Mouse (Mus musculus): Measurements from ENCODE around the gene Grid1. TPM values are rescaled to one million over a fixed set of nuclear protein-coding genes. Genes with fewer than 3 reads are reported as not detected.

The Grid1 gene
- total RNA-seq, 2 experiments from 2014 or later, result not detected

DNA sequence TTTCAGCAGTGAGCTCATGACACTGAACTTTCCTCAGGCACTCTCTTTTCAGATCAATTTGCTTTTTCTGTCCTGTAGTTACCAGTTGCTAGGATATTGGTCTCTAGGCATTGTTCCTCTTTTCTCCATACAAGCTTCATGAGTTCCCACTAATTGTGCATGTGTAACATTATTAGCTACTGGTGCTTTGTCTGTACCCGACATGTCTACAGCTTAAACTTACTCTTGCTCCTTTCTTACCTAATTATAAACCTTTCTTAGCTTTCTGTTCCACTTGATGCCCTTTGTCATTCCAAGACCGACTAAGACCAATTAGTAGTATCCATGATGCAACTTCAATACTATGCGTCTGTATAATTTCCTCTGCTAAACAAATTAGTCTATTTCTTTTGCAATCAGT lies 554.5 kb downstream of the Grid1 start:
- DNase-seq (ENCODE audit: low spot score), result no peak

- DNase-seq (ENCODE audit: low spot score), result no peak
Measured at GRCm38 (mm10) chr14:35393591-35393990, 573.7 kb downstream of the Grid1 start.

- no peak for DNase-seq (ENCODE audit: low spot score)
Measured at GRCm38 (mm10) chr14:35404249-35404908, 584.5 kb downstream of the Grid1 start.

DNA sequence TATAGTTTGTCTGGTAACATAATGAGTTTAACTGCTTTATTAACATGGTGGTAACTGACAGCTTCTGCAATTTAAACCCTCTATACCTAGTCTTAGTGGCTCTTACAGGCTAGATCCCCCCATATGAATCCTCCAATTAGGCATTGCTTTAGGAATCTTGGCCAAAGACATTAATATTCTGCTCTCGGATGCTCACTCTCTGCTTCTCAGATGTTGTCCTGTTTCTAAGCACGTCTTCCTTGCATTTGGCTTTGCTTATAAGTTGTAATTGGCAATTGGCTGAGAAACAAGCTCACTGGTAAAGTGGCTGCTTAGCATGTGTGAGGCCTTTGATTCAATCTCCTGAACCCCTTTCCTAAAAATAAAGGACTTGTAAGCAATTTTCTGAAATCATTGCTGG lies 610.4 kb downstream of the Grid1 start:
- DNase-seq (ENCODE audit: low spot score), result no peak

DNA sequence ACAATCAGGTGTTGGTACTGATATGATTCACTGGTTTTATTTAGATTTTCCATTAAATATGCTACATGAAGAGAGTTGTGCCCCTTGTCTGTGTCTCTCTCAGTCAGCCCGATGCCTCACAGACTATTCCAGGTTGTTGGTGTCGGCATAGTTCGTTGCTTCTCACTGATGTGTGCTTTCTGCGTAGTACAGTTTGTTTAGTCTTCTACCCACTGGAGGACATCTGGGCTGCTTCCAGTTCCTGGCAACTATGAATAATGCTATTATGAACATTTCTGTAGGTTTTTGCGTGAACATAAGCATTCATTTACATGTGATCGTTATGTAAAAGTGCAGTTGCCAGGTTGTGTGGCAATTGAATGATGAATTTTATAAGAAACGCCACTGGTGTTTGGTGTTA lies 633.8 kb downstream of the Grid1 start:
- no peak for DNase-seq (ENCODE audit: low spot score)

DNA sequence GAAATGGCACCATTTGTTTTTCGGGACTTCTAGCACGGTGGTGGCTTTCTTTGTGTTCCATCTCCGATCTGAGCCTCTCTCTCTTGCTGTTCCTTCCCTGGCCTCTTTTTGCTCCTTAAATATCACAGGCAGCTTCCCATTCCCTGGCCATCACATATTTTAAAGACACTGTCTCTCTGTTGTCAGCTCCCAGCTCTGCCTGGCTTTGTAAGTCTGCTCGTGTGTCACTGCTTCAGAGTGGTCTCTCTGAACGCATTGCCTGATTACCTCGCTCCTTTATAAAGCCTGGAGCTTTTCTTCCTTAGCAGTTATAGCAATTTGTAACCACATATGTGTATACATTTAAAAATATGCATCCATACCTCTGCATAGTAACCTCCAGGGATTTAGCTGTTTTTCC lies 648.3 kb downstream of the Grid1 start:
- DNase-seq (ENCODE audit: low spot score), result no peak

GRCm38 (mm10) chr14:35486017-35486416 lies 666.1 kb downstream of the Grid1 start:
- no peak for DNase-seq (ENCODE audit: low spot score)

GRCm38 (mm10) chr14:35502324-35502723 lies 682.4 kb downstream of the Grid1 start:
- DNase-seq (ENCODE audit: low spot score), result no peak

DNA sequence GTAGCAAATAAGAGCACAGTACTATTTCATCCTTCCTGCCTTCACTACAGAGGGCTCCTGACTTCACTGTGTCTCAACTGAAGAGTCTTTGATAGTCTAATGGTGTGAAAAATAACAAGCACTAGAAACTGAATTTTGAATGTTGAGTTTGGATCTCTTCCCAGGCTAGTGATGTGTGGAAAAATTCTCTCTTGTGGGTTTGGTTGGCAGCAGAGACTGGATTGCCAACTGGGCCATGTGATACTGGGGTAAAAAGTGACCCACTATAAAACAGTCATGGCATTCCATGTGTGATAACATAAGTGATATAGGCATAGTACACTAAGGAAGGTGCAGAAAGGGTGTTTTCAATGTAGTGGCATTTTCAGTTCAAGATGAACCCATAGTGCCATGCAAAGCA lies 699.5 kb downstream of the Grid1 start:
- DNase-seq (ENCODE audit: low spot score), result no peak

- DNase-seq (ENCODE audit: low spot score), result no peak
Measured at GRCm38 (mm10) chr14:35538835-35539234, 718.9 kb downstream of the Grid1 start.

GRCm38 (mm10) chr14:35541254-35541991 lies 721.5 kb downstream of the Grid1 start:
- DNase-seq (ENCODE audit: low spot score), result no peak

DNA sequence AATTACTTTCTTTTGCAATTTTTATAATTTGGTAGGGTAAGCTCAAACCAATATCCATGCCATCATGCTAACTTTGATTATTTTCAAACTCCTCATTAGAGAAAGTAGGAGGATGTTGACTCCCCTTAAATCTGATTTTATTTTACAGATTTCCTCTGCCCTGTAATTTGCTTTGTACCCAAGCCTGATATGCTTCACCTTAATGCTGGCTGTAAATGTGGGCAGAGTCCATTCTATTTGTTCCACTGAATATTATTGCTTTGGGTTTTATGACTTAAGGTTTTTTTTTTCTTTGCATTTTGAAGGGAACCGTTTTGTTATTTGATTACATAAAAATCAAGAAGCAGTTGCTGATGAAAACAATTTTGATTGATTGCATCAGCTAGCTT lies 722.1 kb downstream of the Grid1 start:
- DNase-seq (ENCODE audit: low spot score), result no peak

GRCm38 (mm10) chr14:35554288-35554687 lies 734.4 kb downstream of the Grid1 start:
- DNase-seq (ENCODE audit: low spot score), result no peak

- no peak for DNase-seq (ENCODE audit: low spot score)
Measured at GRCm38 (mm10) chr14:35561244-35561893, 741.5 kb downstream of the Grid1 start.

- DNase-seq (ENCODE audit: low spot score), result no peak
Measured at GRCm38 (mm10) chr14:35572991-35573502, 753.1 kb downstream of the Grid1 start.

GRCm38 (mm10) chr14:35574489-35574888 lies 754.6 kb downstream of the Grid1 start:
- no peak for DNase-seq (ENCODE audit: low spot score)

DNA sequence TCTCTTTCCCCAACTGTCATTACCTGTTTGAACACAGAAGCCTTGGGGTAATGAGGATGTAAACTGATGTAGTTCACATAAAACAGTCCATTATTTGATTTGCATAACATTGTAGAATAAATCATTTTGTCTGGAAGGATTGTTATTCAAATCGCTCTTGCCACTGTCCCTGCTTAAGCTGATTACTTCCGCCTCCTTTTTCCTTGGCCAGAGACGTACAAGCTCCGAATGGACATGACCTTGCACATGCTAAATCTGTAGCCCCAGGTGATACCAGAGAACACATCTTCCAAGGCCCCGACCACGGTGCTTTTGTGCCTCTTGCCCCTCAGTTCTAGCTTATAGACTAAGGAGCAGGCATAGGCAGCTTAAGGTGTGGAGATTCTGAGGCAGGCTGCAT lies 755.4 kb downstream of the Grid1 start:
- no peak for DNase-seq (ENCODE audit: low spot score)

DNA sequence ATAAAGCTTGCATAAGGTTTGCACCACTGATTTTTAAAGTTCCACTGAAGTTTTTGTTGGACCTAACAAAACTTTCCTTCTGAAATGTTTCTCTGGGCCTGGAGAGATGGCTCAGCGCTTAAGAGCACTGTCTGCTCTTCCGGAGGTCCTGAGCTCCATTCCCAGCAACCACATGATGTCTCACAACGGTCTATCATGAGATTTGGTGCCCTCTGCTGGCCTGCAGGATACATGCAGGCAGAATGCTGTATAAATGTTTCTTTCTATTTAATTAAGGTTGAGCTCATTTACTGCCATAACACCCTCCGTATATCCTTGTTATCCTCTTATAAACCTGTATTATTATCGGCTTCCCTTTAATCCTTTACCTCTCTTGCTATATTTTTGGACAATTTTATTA lies 805.8 kb downstream of the Grid1 start:
- no peak for DNase-seq (ENCODE audit: low spot score)
